Mouse (Mus musculus): ENCODE measurements at regions not wholly inside any gene's neighbourhood (a gene's known extent, or its start where the extent isn't known, plus 50 kb on each side); places are given as distances from the start of the nearest gene placed in this dataset.

GRCm38 (mm10) chr13:44608286-44608675, 121.0 kb upstream of the Jarid2 start:
- no peak for DNase-seq (ENCODE audit: extremely low spot score in 1 of 2, low spot score in 2 of 2)

GRCm38 (mm10) chr13:44608681-44609335, 120.5 kb upstream of the Jarid2 start:
- DNase-seq (ENCODE audit: extremely low spot score in 1 of 2, low spot score in 2 of 2): no peak
- intact Hi-C loops (cut with DNase I): no loop called here

More at GRCm38 (mm10) chr13:44608286-44608675, 121.0 kb upstream of the Jarid2 start:
- intact Hi-C loops (cut with DNase I): no loop called here

- no peak for DNase-seq (ENCODE audit: extremely low spot score in 1 of 2, low spot score in 2 of 2)
- intact Hi-C loops (cut with DNase I): no loop called here
Observed at GRCm38 (mm10) chr13:44609606-44610005, 119.7 kb upstream of the Jarid2 start.

GRCm38 (mm10) chr13:44615696-44616095, 113.6 kb upstream of the Jarid2 start:
- no peak for DNase-seq (ENCODE audit: extremely low spot score in 1 of 2, low spot score in 2 of 2)
- intact Hi-C loops (cut with DNase I): no loop called here

- intact Hi-C loops (cut with DNase I): no loop called here
- DNase-seq (ENCODE audit: extremely low spot score in 1 of 2, low spot score in 2 of 2): no peak
Observed at GRCm38 (mm10) chr13:44618368-44618767, 110.9 kb upstream of the Jarid2 start.

GRCm38 (mm10) chr13:44622661-44623355, 106.5 kb upstream of the Jarid2 start:
- no peak for DNase-seq (ENCODE audit: extremely low spot score in 1 of 2, low spot score in 2 of 2)
- intact Hi-C loops (cut with DNase I): no loop called here

- intact Hi-C loops (cut with DNase I): no loop called here
- DNase-seq (ENCODE audit: extremely low spot score in 1 of 2, low spot score in 2 of 2): no peak
Observed at GRCm38 (mm10) chr13:44624716-44625115, 104.6 kb upstream of the Jarid2 start.

- DNase-seq (ENCODE audit: extremely low spot score in 1 of 2, low spot score in 2 of 2): no peak
- intact Hi-C loops (cut with DNase I): no loop called here
Observed at GRCm38 (mm10) chr13:44625792-44626191, 103.5 kb upstream of the Jarid2 start.

GRCm38 (mm10) chr13:44626806-44627205, 102.5 kb upstream of the Jarid2 start:
- intact Hi-C loops (cut with DNase I): no loop called here
- DNase-seq (ENCODE audit: extremely low spot score in 1 of 2, low spot score in 2 of 2): no peak

- intact Hi-C loops (cut with DNase I): no loop called here
- DNase-seq (ENCODE audit: extremely low spot score in 1 of 2, low spot score in 2 of 2): no peak
Observed at GRCm38 (mm10) chr13:44630061-44630460, 99.2 kb upstream of the Jarid2 start.

- DNase-seq (ENCODE audit: extremely low spot score in 1 of 2, low spot score in 2 of 2): no peak
- intact Hi-C loops (cut with DNase I): no loop called here
Observed at GRCm38 (mm10) chr13:44634616-44635015, 94.7 kb upstream of the Jarid2 start.

GRCm38 (mm10) chr13:44635221-44636007, 93.9 kb upstream of the Jarid2 start:
- intact Hi-C loops (cut with DNase I): no loop called here

GRCm38 (mm10) chr13:44636008-44636335, 93.3 kb upstream of the Jarid2 start:
- intact Hi-C loops (cut with DNase I): no loop called here
- no peak for DNase-seq (ENCODE audit: extremely low spot score in 1 of 2, low spot score in 2 of 2)

More at GRCm38 (mm10) chr13:44635221-44636007, 93.9 kb upstream of the Jarid2 start:
- DNase-seq (ENCODE audit: extremely low spot score in 1 of 2, low spot score in 2 of 2): no peak

GRCm38 (mm10) chr13:44642361-44642760, 86.9 kb upstream of the Jarid2 start:
- intact Hi-C loops (cut with DNase I): no loop called here
- no peak for DNase-seq (ENCODE audit: extremely low spot score in 1 of 2, low spot score in 2 of 2)

- DNase-seq (ENCODE audit: extremely low spot score in 1 of 2, low spot score in 2 of 2): no peak
- intact Hi-C loops (cut with DNase I): no loop called here
Observed at GRCm38 (mm10) chr13:44650052-44650451, 79.2 kb upstream of the Jarid2 start.

GRCm38 (mm10) chr13:44651259-44652238, 77.7 kb upstream of the Jarid2 start:
- no peak for DNase-seq (ENCODE audit: extremely low spot score in 1 of 2, low spot score in 2 of 2)
- intact Hi-C loops (cut with DNase I): no loop called here

GRCm38 (mm10) chr13:44657905-44658414, 71.3 kb upstream of the Jarid2 start:
- peak in 1 of 2 experiments; percentile 28 for DNase-seq (ENCODE audit: extremely low spot score in 1 of 2, low spot score in 2 of 2)
- intact Hi-C loops (cut with DNase I): no loop called here

- intact Hi-C loops (cut with DNase I): no loop called here
Observed at GRCm38 (mm10) chr13:44659861-44660260, 69.4 kb upstream of the Jarid2 start.

GRCm38 (mm10) chr13:44663062-44663461, 66.2 kb upstream of the Jarid2 start:
- intact Hi-C loops (cut with DNase I): no loop called here
- DNase-seq (ENCODE audit: extremely low spot score in 1 of 2, low spot score in 2 of 2): no peak

More at GRCm38 (mm10) chr13:44659861-44660260, 69.4 kb upstream of the Jarid2 start:
- no peak for DNase-seq (ENCODE audit: extremely low spot score in 1 of 2, low spot score in 2 of 2)

Data from left cerebral cortex, postnatal 10 days (tissue).